Mouse (Mus musculus) C2C12 (cell line): ENCODE measurements around the gene Rft1. TPM values are rescaled to one million over a fixed set of nuclear protein-coding genes. Genes with fewer than 3 reads are reported as not detected.

Source experiments
- H3K27me3 ChIP-seq: one replicate; pipeline ENCODE4 v1.6.1; 2011; ENCODE audit not compliant: control insufficient read depth, insufficient read depth, insufficient read length
- H3K36me3 ChIP-seq: one replicate; pipeline ENCODE4 v1.6.1; 2011; ENCODE audit not compliant: control insufficient read depth, insufficient read depth
- H3K4me3 ChIP-seq: one replicate; pipeline ENCODE4 v1.5.1; 2011; ENCODE audit warnings: mild to moderate bottlenecking, control low read depth; ENCODE audit not compliant: poor library complexity, insufficient read depth, severe bottlenecking
- H3K79me2 ChIP-seq: one replicate; pipeline ENCODE4 v1.6.1; 2011; ENCODE audit not compliant: control insufficient read depth, insufficient read depth
- H3K79me3 ChIP-seq: one replicate; pipeline ENCODE4 v1.6.1; 2011; ENCODE audit warnings: low read depth, control low read depth
- H3ac ChIP-seq: one replicate; pipeline ENCODE3; 2011; ENCODE audit warnings: low read depth; ENCODE audit not compliant: control insufficient read depth, insufficient read length
- CEBPB ChIP-seq: IDR thresholded peaks from one replicate; pipeline ENCODE4 v1.6.1; 2011; ENCODE audit warnings: low read depth, mild to moderate bottlenecking, control low read depth, moderate library complexity
- CTCF ChIP-seq: IDR thresholded peaks from one replicate; pipeline ENCODE4 v1.5.1; 2011; ENCODE audit not compliant: control insufficient read depth, insufficient read depth, insufficient read length
- FOSL1 ChIP-seq: IDR thresholded peaks from one replicate; pipeline ENCODE4 v1.8.0; 2011; ENCODE audit warnings: mild to moderate bottlenecking, low read length; ENCODE audit not compliant: poor library complexity, insufficient read depth, severe bottlenecking
- MAX ChIP-seq: IDR thresholded peaks from one replicate; pipeline ENCODE4 v1.6.1; 2011; ENCODE audit warnings: mild to moderate bottlenecking, control low read depth
- MYOD1 ChIP-seq: IDR thresholded peaks from one replicate; pipeline ENCODE4 v1.6.1; 2011; ENCODE audit warnings: low read depth; ENCODE audit not compliant: control insufficient read depth, insufficient read length
- MYOG ChIP-seq: IDR thresholded peaks from one replicate; pipeline ENCODE4 v1.6.1; 2011; ENCODE audit not compliant: control insufficient read depth, insufficient read length; ENCODE audit errors: extremely low read depth
- USF1 ChIP-seq: IDR thresholded peaks from one replicate; pipeline ENCODE4 v1.6.1; 2011; ENCODE audit warnings: low read depth, mild to moderate bottlenecking, control low read depth, moderate library complexity
- polyA plus RNA-seq: library from polyadenylated mRNA; unstranded; fragments of >200 nt; fragmentation: generic; extraction: Trizol; gene quantifications from one replicate; pipeline ENCODE4 v1.2.1, GENCODE M21; 2012; ENCODE audit warnings: missing spikeins

Rft1 gene
- polyA plus RNA-seq, 1 experiment = 13.4 TPM

DNA sequence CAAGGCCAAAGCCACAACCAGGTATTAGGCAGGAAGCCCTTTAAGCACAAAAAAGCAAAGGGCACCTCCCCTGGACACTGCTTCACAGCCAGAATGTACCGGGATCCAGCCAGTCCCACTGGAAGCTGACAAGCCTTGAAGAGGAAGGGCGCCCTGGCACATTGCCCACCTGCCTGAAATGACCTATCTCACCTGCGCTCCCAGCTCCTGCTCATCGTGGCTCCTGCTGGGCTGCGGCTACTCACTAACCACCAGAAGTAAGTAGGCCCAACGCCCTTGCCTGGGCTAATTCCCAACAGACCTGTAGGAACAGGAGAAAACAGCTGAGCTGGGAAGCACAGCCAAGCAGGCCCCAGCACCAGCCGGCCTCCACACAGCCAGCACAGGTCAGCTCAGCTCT lies 32.0 kb upstream of the Rft1 start:
- Histone ChIP-seq H3K79me3 (peaks cover 22% of the 10 kb centered on the region), H3K4me3 (no peak overlapping the region), H3K79me2 (peaks cover 81% of the 10 kb centered on the region), H3K27me3 (no peaks in the 10 kb centered on the region), H3ac (no peak overlapping the region), H3K36me3 (peaks cover 5% of the 10 kb centered on the region)
- TF ChIP-seq USF1 (no peak), MYOD1 (no peak), CTCF (no peak), MAX (no peak), FOSL1 (no peak), CEBPB (no peak), MYOG (no peak)

DNA sequence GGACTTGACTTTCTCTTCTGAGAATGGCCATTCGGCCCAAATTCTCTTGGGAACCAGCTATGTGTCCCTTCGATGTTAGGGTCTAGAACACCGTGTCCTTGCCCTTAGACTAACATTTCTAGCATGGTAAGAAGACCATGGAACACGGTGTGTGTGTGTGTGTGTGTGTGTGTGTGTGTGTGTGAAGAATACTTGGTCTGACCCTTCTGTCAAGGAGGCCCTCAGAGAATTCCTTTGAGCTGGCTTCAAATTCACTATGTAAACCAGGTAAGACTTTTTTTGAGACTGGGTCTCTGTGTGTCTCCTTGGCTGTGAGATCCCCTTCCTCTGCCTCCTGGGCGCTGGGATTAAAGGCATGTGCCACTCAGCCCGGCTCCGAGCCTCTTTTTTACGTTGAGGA lies 31.6 kb upstream of the Rft1 start:
- H3K79me2 ChIP-seq = peaks cover 77% of the 10 kb centered on the region
- H3K79me3 ChIP-seq = peaks cover 20% of the 10 kb centered on the region
- H3K36me3 ChIP-seq = peaks cover 5% of the 10 kb centered on the region
- H3K4me3 ChIP-seq = no peak overlapping the region
- H3ac ChIP-seq = no peak overlapping the region
- no peaks in the 10 kb centered on the region for H3K27me3 ChIP-seq
- no peak for TF ChIP-seq MYOD1
- no peak for TF ChIP-seq CTCF
- TF ChIP-seq MAX = no peak
- no peak for TF ChIP-seq FOSL1
- no peak for TF ChIP-seq USF1
- no peak for TF ChIP-seq MYOG
- TF ChIP-seq CEBPB = no peak

DNA sequence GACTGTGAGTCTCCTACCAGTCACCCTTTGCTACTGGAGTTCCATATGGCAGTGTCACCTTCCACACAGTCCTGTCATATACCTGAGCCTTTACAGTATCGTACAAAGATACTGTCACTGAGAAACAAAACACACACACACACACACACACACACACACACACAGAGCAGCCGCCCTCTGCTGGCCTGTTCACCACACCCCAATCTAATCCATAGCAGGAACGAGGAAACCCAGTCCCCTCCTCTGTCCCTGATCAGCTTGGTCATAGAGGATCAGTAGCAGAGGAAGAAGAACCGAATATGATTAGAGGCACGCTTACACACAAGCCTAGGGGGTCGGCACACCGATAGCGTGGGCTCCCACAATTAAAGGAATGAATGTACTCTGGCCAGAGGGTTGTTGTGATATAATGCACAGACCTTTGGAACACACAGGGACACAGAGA lies 29.9 kb upstream of the Rft1 start:
- peaks cover 5% of the 10 kb centered on the region for H3K36me3 ChIP-seq
- H3K79me2 ChIP-seq = peaks cover 66% of the 10 kb centered on the region
- no peak overlapping the region for H3ac ChIP-seq
- no peaks in the 10 kb centered on the region for H3K27me3 ChIP-seq
- no peak for TF ChIP-seq MYOG
- TF ChIP-seq MYOD1 = no peak
- TF ChIP-seq USF1 = no peak
- no peak for TF ChIP-seq MAX
- no peak for TF ChIP-seq FOSL1
- TF ChIP-seq CTCF = no peak
- peaks cover 19% of the 10 kb centered on the region for H3K79me3 ChIP-seq
- peak overlapping the region; percentile 72 for H3K4me3 ChIP-seq

DNA sequence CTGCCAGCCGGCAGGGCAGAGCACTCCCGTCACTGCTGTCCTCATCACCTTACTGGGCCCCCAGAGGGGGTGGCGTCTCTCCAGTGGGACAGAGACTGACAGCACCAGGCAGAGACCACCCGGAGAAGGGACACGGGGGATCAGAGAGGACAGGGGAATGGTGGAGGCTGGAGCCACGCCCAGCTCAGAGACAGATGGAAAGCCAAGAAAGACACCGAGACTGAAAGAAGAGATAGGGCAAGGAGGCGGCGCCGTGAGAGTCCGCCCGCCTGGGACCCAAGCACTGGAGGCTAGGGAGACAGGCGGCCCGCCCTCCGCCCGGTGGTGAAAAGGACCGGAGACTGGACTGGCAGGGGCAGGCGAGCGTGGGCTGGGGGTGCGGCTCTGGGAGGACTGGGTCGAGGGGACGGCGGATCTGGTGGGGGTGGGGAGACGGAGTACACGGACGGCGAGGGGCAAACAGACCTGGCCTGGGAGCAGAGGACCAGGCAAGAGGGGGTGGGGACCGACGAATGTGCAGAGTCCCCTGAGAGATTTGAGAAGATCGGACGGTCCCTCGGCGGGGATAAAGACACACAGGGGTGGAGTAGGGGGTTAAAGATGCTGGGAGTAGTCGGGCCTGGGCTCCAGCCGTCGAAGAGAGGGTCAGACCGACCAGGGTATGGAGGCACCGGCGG lies 28.9 kb upstream of the Rft1 start:
- Histone ChIP-seq H3K79me3 (peaks cover 16% of the 10 kb centered on the region), H3K4me3 (peak overlapping the region; percentile 72), H3K27me3 (no peaks in the 10 kb centered on the region), H3ac (peak overlapping the region; percentile 88), H3K79me2 (peaks cover 57% of the 10 kb centered on the region), H3K36me3 (peaks cover 5% of the 10 kb centered on the region)
- TF ChIP-seq CTCF = no peak
- no peak for TF ChIP-seq MYOD1
- TF ChIP-seq FOSL1 = no peak
- no peak for TF ChIP-seq MAX
- no peak for TF ChIP-seq USF1
- no peak for TF ChIP-seq MYOG
- TF ChIP-seq CEBPB = no peak

DNA sequence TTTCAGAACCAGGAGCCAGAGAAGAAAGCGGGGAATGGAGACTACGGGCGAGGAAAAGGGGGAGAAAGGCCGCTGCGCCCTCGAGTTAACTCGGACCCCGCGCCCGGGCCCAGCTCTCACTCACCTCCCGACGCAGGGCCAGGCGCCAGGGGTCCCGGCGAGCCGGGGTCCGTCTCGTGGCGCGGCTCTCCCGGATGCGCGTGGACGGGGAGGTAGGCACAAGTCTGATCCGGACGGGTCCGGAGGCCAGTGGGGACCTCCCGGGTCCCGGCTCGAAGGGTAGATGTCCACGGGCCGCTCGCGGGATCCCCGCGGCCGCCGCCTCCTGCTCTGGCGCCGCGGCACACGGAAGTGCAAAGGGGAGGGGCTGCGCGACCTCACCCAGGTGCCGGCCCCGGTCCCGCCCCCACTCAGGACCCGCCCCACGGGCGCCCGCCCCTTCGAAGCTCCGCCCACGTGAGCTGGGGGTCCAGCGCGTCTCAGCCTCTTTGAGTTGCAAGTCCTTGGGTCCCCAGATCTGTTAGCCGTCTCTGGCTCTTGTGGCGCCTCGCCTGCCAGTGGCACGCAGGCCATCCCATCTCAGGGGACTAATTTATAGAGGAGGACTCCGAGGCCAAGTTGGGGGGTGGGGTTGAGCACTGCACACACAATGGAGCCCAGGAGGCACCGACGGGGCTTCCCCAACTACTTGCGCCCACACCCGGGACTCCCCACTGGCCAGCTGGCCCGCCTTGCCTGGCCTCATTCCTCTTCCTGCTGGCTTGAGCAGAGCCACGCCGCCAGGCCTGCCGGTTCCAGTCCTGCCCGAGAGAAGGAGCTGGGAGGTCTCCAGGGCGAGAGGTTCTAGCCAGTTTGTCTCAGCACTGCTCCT lies 28.1 kb upstream of the Rft1 start, which contains the start of gene Prkcd:
Prkcd (minus strand) TSS at position 355 of the 871 bp plus-strand sequence.
- peaks cover 5% of the 10 kb centered on the region for H3K36me3 ChIP-seq
- peak within 1 kb of the TSS; percentile 88 for H3ac ChIP-seq
- peaks cover 49% of the 10 kb centered on the region for H3K79me2 ChIP-seq
- no peaks in the 10 kb centered on the region for H3K27me3 ChIP-seq
- TF ChIP-seq MAX (no peak), FOSL1 (no peak), MYOG (no peak), CTCF (no peak), MYOD1 (no peak), CEBPB (no peak), USF1 (no peak)
- peaks cover 16% of the 10 kb centered on the region for H3K79me3 ChIP-seq
- H3K4me3 ChIP-seq = peak within 1 kb of the TSS; percentile 72
